Mouse (Mus musculus) c-Kit-negative CD71-positive TER-119-positive erythroid progenitor cells, embryonic 14.5 days (primary cell): ENCODE measurements around the gene Ppfia3.
"Not testable (repeated sequence)": the region's sequence is repeated elsewhere in the genome, so short reads cannot be mapped to it uniquely, and the experiment has no call there.

Source experiments
- DNase-seq: peaks from one replicate; pipeline ENCODE4 v3.0.0-alpha.2; 2013; ENCODE audit warnings: low read depth, low spot score

Gene Ppfia3

GRCm38 (mm10) chr7:45366652-45367019 is at the start of gene Ppfia3:
Gene Ppfia3 (minus strand): TSS chr7:45367019.
- DNase-seq: no peak

- DNase-seq: no peak
Measured at GRCm38 (mm10) chr7:45415636-45416035, 48.8 kb upstream of the Ppfia3 start.

DNA sequence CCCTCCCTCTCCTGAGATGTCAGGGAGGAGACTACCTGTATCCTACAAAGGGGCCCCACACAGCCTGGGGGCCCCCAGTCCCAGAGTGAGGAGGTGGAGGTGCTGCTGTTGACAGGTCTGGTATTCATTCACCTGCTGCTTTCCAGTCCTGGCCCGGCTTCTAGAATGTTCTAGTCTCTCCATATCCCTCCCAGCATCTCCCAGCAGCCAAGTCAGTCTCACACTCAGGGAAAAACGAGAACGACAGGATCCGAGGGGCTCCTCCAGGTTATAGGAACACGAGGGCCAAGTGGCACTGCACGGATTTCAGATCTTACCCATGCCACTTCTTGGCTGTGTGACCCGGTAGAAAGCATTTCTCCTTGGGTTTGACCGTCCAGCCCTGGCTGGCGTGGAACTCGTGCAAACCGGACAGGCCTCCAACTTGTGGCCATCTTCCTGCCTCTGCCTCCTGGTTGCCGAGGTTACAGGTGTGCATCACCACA is 48.0 kb upstream of the Ppfia3 start:
- DNase-seq: no peak

GRCm38 (mm10) chr7:45413864-45414739 is 47.3 kb upstream of the Ppfia3 start:
- no peak for DNase-seq

DNA sequence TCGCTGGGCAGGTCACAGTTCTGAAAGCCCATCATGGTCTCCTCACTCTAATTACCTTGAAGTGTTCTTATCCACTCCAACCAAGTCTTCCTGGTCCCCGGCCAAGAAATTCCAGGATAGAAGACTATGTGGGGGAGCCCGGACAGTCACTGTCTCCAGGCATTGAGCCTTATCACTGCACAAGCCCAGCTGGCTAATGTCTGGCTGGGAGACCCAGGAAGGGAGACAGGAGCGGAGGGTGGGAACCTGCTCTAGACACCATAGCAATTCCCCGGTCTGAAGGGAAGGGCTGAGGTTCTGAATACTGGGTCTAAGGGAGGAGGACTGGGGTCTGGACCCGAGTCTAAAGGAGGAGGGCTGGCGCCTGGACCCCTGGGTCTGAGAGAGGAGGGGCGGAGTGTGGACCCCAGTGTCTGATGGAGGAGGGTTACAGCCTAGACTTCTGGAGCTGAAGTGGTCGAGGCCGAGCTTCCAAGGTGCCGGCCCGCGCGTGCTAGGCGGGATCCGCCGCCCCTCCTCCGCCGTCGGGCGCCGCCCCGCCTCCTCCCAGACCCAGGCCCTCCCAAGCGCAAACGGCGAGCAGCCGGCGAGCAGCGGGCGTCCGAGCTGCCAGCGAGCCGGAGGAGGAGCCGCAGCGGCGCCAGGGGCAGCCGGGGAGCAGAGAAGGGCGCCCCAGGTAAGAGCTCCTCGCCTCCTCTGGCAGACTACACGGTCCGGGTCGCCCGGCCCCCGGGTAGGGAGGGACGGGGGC is 46.5 kb upstream of the Ppfia3 start, which contains the start of gene Ntf5:
Gene Ntf5, plus strand, starts transcription at position 583 of the 751 bp plus-strand sequence.
- DNase-seq: no peak

GRCm38 (mm10) chr7:45412421-45412820 is 45.6 kb upstream of the Ppfia3 start:
- no peak for DNase-seq

GRCm38 (mm10) chr7:45409497-45410163 is 42.8 kb upstream of the Ppfia3 start:
- no peak for DNase-seq

GRCm38 (mm10) chr7:45408949-45409348 is 42.1 kb upstream of the Ppfia3 start:
- DNase-seq: no peak

- no peak for DNase-seq
Measured at GRCm38 (mm10) chr7:45408351-45408750, 41.5 kb upstream of the Ppfia3 start.

DNA sequence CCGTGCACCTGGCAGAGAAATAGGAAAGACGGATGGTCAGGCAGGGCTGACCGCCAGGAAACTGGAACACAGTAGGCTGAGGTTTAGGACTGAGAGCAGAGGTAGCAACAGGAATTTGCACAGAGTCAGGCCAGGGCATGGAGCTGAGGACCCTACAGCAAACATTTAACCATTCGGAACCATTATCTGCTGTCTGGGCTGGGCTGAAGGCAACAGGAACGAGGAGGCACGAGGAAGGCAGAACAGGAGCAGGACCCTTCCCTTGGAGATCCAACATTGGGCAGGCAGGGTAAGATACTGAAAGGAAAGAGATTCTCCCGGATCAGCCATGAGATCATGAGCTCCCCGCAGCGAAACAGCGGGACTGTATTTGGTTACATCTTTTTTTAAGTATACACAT is 41.0 kb upstream of the Ppfia3 start:
- no peak for DNase-seq

DNA sequence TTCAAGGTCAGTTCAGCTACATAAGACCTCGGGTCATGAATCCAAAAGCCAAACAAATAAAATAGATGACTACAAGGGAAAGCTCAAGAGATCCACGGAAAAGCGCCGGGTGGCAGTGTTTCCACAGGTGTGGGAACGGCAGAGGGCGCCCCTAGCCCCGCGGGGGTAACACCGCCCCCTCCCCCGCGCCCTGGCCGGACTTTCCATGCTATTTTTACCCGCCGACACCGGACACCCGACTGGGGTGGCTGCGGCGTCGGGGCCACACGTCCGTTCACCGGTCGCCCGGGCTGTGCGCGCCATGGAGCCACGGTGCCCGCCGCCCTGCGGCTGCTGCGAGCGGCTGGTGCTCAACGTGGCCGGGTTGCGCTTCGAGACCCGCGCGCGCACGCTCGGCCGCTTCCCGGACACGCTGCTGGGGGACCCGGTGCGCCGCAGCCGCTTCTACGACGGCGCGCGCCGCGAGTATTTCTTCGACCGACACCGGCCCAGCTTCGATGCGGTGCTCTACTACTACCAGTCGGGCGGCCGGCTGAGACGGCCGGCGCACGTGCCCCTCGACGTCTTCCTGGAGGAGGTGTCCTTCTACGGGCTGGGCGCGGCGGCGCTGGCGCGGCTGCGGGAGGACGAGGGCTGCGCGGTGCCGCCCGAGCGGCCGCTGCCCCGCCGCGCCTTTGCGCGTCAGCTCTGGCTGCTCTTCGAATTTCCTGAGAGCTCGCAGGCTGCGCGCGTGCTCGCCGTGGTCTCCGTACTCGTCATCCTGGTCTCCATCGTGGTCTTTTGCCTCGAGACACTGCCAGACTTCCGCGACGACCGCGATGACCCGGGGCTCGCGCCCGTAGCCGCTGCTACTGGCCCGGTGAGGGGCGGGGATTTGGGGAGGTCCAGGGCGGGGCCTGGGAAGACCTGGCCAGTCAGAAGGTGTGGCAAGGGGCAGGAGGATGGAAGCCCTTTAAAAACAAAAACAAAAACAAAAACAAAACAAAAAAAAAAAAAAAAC is 39.6 kb upstream of the Ppfia3 start:
- no peak for DNase-seq

DNA sequence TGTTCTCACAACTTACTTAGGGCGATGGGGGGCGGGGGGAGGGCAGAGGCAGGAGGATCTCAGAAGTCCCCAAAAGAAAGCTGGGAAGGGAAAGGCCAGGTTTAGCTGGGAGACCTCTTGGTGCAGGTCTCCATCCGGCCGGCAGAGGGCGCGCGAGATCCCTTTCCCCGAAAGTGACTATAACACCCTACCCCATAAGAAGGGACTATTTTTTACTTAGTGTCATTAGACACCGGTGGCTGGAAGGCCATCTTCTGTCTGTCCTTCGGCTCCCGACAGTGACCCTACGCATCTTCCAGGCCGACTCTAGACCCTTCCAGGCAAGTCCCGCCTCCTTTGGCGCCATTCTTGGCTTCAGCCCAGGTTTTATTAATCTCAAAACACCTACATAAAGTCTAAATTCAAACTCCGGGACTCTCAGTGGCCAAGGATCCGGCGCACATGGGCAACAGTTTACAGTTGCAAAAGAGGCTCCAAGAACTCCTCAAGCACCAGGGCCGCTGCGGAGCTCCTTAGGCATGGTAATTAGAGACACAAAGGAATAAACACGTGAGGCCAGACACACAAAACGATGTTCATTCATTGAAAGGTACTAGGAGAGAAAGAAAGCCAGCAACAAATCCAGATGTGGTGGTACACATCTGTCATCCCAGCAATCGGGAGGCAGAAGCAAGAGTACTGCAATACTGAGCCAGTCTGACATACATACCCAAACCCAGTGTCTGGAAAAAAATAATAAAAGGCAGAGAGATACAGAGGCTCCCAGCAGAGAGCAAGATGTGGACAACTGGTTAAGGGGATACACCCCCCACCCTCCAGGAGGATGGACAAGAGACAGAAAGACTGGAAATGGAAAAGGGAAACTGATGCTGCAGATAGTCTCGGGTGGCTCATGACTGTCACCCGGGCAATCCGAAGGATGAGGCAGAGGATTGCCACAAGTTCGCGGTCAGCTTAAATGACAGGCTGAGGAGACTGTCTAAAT is 38.6 kb upstream of the Ppfia3 start, which contains the start of gene Kcna7:
Gene Kcna7, plus strand, starts transcription at position 563 of the 985 bp plus-strand sequence.
- DNase-seq: no peak

DNA sequence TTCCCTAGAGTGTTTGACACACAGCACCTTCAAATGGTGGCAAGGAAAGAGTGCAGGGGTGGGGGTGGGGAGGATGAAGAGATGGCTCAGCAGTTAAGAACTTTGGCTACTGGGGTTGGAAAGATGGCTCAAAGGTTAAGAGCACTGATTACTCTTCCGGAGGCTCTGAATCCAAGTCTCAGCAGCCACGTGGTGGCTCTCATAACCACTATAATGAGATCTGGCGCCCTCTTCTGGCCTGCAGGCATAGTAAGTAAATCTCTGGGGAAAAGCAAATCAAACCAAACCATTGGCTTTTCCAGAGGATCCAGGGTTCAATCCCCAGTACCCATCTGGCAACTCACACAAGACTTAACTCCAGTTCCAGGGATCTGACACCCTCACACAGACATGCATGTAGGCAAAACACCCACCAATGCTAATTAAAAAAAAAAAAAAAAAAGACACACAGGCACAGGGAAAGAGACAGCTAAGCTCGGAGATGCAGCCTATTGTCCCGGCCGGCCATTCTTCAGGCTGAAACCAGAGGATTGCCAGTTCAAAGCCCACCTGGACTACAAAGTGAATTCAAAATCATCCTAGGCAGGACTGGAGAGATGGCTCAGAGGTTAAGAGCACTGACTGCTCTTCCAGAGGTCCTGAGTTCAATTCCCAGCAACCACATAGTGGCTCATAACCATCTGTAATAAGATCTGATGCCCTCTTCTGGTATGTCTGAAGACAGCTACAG is 36.9 kb upstream of the Ppfia3 start:
- DNase-seq: no peak

- DNase-seq: no peak
Measured at GRCm38 (mm10) chr7:45401521-45402085, 34.8 kb upstream of the Ppfia3 start.

DNA sequence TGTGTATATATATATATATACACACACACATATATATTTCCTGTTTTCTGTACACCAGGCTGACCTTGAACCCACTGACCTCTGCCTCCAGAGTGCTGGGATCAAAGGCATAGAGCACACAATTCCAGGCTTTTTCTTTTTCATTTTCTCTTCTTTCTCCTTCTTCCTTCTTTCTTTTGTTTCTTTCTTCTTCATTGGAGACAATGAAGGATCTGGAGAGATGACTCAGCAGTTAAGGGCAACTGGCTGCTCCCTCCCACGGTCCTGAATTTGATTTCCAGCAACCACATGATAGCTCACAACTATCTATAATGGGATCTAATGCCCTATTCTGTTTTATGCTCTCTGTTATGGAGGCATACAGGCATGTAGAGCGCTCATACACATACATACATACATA is 30.0 kb upstream of the Ppfia3 start:
- no peak for DNase-seq

GRCm38 (mm10) chr7:45396337-45396775 is 29.5 kb upstream of the Ppfia3 start:
- not testable (repeated sequence) for DNase-seq

- peak; percentile 100 for DNase-seq
Measured at GRCm38 (mm10) chr7:45395578-45396336, 28.9 kb upstream of the Ppfia3 start, which contains the start of gene Snrnp70. Gene Snrnp70 (minus strand): TSS chr7:45395742.
